Mouse (Mus musculus) midbrain, postnatal 0 days (tissue): ENCODE data around the gene Zdhhc24. TPM values are rescaled to one million over a fixed set of nuclear protein-coding genes. Genes with fewer than 3 reads are reported as not detected.

Source experiments
- ATAC-seq: fragments of 200-750 bp; cut with Nextera tagmentation; 2 replicates; pipeline ENCODE4 v1.8.0; 2017; ENCODE audit warnings: moderate number of reproducible peaks, mild to moderate bottlenecking, moderate TSS enrichment, moderate library complexity; ENCODE audit not compliant: low FRiP score
- DNase-seq: peaks from one replicate; pipeline ENCODE4 v3.0.0-alpha.2; 2015; ENCODE audit warnings: low spot score
- H3K27ac ChIP-seq: fragments of 300-500 bp; sonication (generic); 2 replicates; pipeline ENCODE4 v1.5.1; 2014; ENCODE audit warnings: low read depth, mild to moderate bottlenecking, low read length, mixed read lengths
- H3K27me3 ChIP-seq: fragments of 300-500 bp; sonication (generic); 2 replicates; pipeline ENCODE4 v1.6.1; 2014; ENCODE audit warnings: low read length, control low read depth, mixed read lengths; ENCODE audit not compliant: insufficient read depth
- H3K36me3 ChIP-seq: fragments of 300-500 bp; sonication (generic); 2 replicates; pipeline ENCODE4 v1.6.1; 2014; ENCODE audit warnings: low read length, control low read depth, mixed read lengths; ENCODE audit not compliant: insufficient read depth
- H3K4me1 ChIP-seq: fragments of 300-500 bp; sonication (generic); 2 replicates; pipeline ENCODE4 v1.6.1; 2014; ENCODE audit warnings: mild to moderate bottlenecking, control low read depth, antibody characterized with exemption, low read length, mixed read lengths; ENCODE audit not compliant: insufficient read depth
- H3K4me2 ChIP-seq: fragments of 300-500 bp; sonication (generic); 2 replicates; pipeline ENCODE4 v1.6.1; 2014; ENCODE audit warnings: low read depth, mild to moderate bottlenecking, low read length, mixed read lengths; ENCODE audit not compliant: poor library complexity, severe bottlenecking
- H3K4me3 ChIP-seq: fragments of 300-500 bp; sonication (generic); 2 replicates; pipeline ENCODE4 v1.5.1; 2014; ENCODE audit warnings: low read depth, mild to moderate bottlenecking, low read length, moderate library complexity
- H3K9ac ChIP-seq: fragments of 300-500 bp; sonication (generic); replicated peaks from 2 replicates; pipeline ENCODE4 v1.6.1; 2014; ENCODE audit warnings: mild to moderate bottlenecking, low read length, moderate library complexity, mixed read lengths; ENCODE audit not compliant: poor library complexity, severe bottlenecking
- H3K9me3 ChIP-seq: fragments of 300-500 bp; sonication (generic); 2 replicates; pipeline ENCODE4 v1.6.1; 2016; ENCODE audit warnings: low read length, control low read depth
- CTCF ChIP-seq: IDR thresholded peaks from 2 replicates; pipeline ENCODE4 v1.5.1; 2016; ENCODE audit warnings: antibody characterized with exemption, mild to moderate bottlenecking
- WGBS: fragments of 180-500 bp; shearing (Covaris S2); extraction: QIAGEN DNeasy Blood & Tissue Kit; methylation state at CpG from one replicate; pipeline ENCODE4 v1.1.7; 2014; 5-methylcytosine and 5-hydroxymethylcytosine counted together
- polyA plus RNA-seq: library from polyadenylated mRNA; unstranded; fragments of >200 nt; fragmentation: Nextera tagmentation; extraction: Ambion mirVana; gene quantifications from 2 replicates; pipeline ENCODE4 v1.2.1, GENCODE M21; 2015
- total RNA-seq: library from RNA; depleted of rRNA; stranded (reverse); fragments of >200 nt; gene quantifications from 2 replicates; pipeline ENCODE4 v1.2.3, GENCODE M21; 2014

Zdhhc24 gene
- total and polyA plus RNA-seq, 2 experiments from 2014 or later = 17.2 to 24.0 TPM

GRCm38 (mm10) chr19:4899888-4900287, 21.4 kb downstream of the Zdhhc24 start:
- ATAC-seq = no peak
- no peak overlapping the region for H3K4me2 ChIP-seq

DNA sequence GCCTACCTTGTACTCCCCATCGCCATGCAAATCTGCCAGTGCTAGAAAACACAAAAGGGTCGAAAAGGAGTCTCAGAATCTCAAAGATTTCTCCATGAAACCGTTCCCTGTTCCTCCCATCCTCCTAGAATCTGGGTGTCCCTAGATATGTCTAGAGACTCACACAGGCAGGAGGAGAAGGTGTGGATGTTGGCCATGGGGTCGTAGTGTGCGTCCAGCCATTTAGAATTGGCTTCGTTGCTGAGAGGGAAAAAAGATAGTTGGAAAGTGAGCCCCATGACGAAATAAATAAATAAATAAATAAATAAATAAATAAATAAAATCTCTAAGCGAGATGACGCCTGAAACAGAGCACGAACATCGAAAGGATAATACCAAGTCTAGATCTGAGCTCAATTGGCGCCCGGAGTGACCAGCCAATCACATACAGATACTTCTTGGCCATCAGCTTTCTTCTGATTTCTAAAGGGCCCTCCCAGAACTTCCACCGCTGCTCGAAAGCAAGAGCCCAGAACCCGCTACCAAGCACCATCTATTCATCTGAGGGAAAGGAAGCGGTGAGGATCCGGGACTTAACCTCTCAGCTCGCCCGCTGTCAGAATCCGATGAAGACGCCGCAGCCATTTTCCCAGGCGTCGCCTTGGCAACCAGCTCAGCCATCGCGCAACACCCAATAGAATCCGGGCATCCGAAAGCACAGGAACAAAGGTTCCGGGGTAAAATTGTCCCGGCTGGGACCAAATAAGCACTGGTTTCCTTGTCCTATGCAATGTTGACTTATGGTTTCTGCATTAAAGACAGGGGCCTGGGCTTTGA, 27.7 kb downstream of the Zdhhc24 start, which contains the start of gene Bbs1:
Gene Bbs1, minus strand, starts transcription at position 650 of the 816 bp plus-strand sequence.
- peak within 1 kb of the TSS; percentile 68 for H3K4me3 ChIP-seq
- peaks cover 41% of the 10 kb centered on the region for H3K36me3 ChIP-seq
- peak within 1 kb of the TSS; percentile 69 for H3K4me2 ChIP-seq
- peak within 1 kb of the TSS; percentile 62 for H3K9ac ChIP-seq
- 7% methylated on average over 31 of the region's 31 CpGs for WGBS
- DNase-seq (peak; percentile 89), ATAC-seq (peak; percentile 81)
- no peak for TF ChIP-seq CTCF
- H3K27me3 ChIP-seq = no peaks in the 10 kb centered on the region
- no peaks in the 10 kb centered on the region for H3K4me1 ChIP-seq
- no peaks in the 10 kb centered on the region for H3K9me3 ChIP-seq
- H3K27ac ChIP-seq = peak within 1 kb of the TSS; percentile 78

More at GRCm38 (mm10) chr19:4899888-4900287, 21.4 kb downstream of the Zdhhc24 start:
- Histone ChIP-seq H3K27ac (no peak overlapping the region), H3K4me1 (no peaks in the 10 kb centered on the region), H3K4me3 (no peak overlapping the region), H3K9me3 (no peaks in the 10 kb centered on the region), H3K27me3 (no peaks in the 10 kb centered on the region), H3K36me3 (peaks cover 27% of the 10 kb centered on the region), H3K9ac (no peak overlapping the region)
- WGBS = 86% methylated on average over 3 of the region's 3 CpGs
- no peak for DNase-seq
- TF ChIP-seq CTCF = no peak

- peak; percentile 31 for DNase-seq
- H3K4me2 ChIP-seq = no peak overlapping the region
- no peaks in the 10 kb centered on the region for H3K27me3 ChIP-seq
- H3K4me1 ChIP-seq = no peaks in the 10 kb centered on the region
- H3K27ac ChIP-seq = no peak overlapping the region
- peaks cover 49% of the 10 kb centered on the region for H3K36me3 ChIP-seq
- TF ChIP-seq CTCF = peak; percentile 74
- H3K9ac ChIP-seq = no peak overlapping the region
- H3K4me3 ChIP-seq = no peak overlapping the region
- 83% methylated on average over 4 of the region's 4 CpGs for WGBS
- no peaks in the 10 kb centered on the region for H3K9me3 ChIP-seq
- ATAC-seq = no peak
Observed at GRCm38 (mm10) chr19:4908107-4908506, 29.6 kb downstream of the Zdhhc24 start.

DNA sequence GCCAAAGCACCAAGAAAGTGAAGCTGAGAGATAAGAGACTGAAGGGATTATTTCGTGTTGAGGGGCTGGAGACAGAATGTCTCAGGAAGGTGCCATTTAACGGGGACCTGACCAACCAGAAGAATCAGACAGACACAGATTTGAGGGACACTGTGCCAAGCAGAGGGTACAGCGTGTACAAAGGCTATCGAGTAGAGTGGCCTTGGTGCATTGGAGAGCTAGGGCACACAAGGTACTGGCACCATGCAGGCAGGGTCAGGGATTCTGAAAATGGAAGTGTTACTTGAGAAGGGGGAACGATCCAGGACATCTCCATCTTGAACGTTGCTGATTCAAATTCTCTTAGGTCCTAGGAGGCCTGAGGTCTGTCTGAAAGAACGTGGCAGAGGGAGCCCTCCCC, 30.9 kb downstream of the Zdhhc24 start:
- ATAC-seq (no peak), DNase-seq (no peak)
- peaks cover 56% of the 10 kb centered on the region for H3K36me3 ChIP-seq
- H3K4me2 ChIP-seq = no peak overlapping the region
- no peaks in the 10 kb centered on the region for H3K4me1 ChIP-seq
- H3K9ac ChIP-seq = no peak overlapping the region
- H3K27ac ChIP-seq = no peak overlapping the region
- no peak for TF ChIP-seq CTCF
- no peak overlapping the region for H3K4me3 ChIP-seq
- H3K9me3 ChIP-seq = no peaks in the 10 kb centered on the region
- WGBS = 94% methylated on average over 7 of the region's 7 CpGs
- no peaks in the 10 kb centered on the region for H3K27me3 ChIP-seq

GRCm38 (mm10) chr19:4915924-4916603, 37.6 kb downstream of the Zdhhc24 start:
- Histone ChIP-seq H3K9me3 (no peaks in the 10 kb centered on the region), H3K4me2 (no peak overlapping the region), H3K9ac (no peak overlapping the region), H3K4me3 (no peak overlapping the region), H3K27ac (no peak overlapping the region), H3K27me3 (no peaks in the 10 kb centered on the region), H3K36me3 (peaks cover 92% of the 10 kb centered on the region), H3K4me1 (no peaks in the 10 kb centered on the region)
- 91% methylated on average over 15 of the region's 15 CpGs for WGBS
- no peak for ATAC-seq
- no peak for DNase-seq
- no peak for TF ChIP-seq CTCF

DNA sequence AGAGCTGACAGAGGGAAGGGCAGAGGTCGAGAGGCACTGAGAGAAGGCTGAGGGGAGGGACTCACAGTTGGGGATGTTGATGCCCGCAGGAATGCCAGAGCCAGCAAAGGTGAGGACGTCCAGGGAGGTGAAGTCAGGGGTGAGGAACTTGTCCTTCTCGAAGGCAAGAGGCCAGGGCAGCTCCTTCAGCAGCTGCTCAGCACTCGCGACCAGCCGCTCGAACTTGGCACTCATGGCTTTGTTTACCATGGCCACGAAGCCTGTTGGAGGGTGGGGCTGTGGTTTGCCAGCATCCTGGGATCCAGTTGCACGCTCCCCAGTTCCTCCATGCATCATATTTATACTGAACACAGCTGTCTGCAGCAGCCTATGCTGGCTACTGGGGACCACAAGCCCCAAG, 38.4 kb downstream of the Zdhhc24 start:
- H3K4me3 ChIP-seq = no peak overlapping the region
- no peak overlapping the region for H3K4me2 ChIP-seq
- H3K27ac ChIP-seq = no peak overlapping the region
- ATAC-seq (no peak), DNase-seq (no peak)
- no peaks in the 10 kb centered on the region for H3K27me3 ChIP-seq
- no peaks in the 10 kb centered on the region for H3K9me3 ChIP-seq
- WGBS = 88% methylated on average over 10 of the region's 10 CpGs
- no peak for TF ChIP-seq CTCF
- peaks cover 93% of the 10 kb centered on the region for H3K36me3 ChIP-seq
- no peaks in the 10 kb centered on the region for H3K4me1 ChIP-seq
- no peak overlapping the region for H3K9ac ChIP-seq
